Mouse (Mus musculus) urinary bladder, postnatal 0 days (tissue): Measurements from ENCODE around the gene Arhgap1. TPM values are rescaled to one million over a fixed set of nuclear protein-coding genes. Genes with fewer than 3 reads are reported as not detected.

ENCODE experiments used
- polyA plus RNA-seq: library from polyadenylated mRNA; unstranded; fragments of >200 nt; fragmentation: Nextera tagmentation; extraction: Ambion mirVana; gene quantifications from 2 replicates; pipeline ENCODE4 v1.2.1, GENCODE M21; 2015

Gene Arhgap1
- polyA plus RNA-seq: 190 and 228 TPM in 2 replicates

GRCm38 (mm10) chr2:91649553-91650359, at the start of gene Arhgap1, which contains the start of gene Zfp408:
Gene Arhgap1, plus strand, starts transcription at chr2:91649860.
Gene Zfp408, minus strand, starts transcription at chr2:91649791.

DNA sequence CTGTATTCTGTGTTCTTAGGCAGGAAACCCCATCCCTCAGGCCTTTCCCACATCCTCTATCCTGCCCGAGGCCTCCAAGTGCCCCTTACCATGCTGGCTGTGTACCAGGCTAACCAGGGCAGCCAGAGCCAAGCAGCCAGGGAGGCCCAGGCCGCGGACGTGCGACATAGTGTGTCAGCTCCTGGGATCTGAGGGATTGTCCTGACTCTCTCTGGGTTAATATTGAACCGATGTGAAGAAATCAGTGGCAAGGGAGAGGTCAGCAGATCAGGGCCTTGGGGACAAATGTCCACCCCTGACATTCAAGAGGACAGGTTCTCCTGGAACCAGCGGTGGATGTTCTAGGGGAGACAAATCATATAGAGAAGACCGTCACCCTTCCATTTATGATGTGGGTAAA, 13.4 kb upstream of the Arhgap1 start, which contains the start of gene F2:
Gene F2 (minus strand): TSS at position 186 of the 400 bp plus-strand sequence.

DNA sequence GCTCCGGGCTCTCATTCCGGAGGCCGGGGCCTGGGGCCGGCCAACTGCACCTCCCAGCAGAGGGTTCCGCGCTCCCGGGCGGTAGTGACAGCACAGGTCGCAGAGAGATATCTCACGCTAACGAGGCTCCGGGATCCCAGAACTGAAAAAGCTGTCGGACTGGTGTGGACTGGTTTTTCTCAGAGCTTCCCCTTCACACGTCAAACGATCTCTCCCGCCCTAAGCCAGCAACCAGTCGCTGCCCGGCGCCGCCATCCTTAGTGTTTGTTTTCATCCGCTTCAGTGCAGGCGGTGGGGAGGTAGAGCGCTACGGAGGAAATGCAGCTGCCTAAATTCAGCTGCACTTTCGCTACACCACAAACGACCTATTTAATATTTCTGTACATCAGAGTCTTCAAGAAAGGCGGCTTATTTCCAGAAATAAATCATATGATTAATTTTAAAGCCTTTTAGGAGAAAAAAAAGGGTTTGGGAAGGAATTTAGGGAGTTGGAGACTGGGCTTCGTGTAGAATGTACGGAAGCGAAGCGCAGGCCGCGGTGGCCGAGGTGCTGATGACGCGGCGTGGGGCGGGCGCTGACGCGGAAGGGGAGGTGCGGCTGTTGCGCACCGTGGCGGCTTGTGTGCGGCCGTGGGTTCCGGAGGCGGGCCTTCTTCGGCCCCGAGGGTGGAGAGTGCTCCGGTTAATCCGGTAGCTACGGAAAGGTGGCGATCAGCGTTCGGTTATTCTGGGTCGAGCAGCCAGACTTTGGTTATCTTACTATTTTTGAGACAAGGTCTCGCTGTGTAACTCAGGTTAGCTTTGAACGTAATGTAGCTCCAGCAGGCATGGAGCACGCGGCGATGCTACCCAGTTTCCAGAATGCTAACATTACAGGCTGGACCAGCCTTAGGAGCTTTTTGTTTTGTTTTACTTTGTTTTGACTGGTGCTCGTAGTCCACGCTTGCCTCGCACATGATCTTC, 60.9 kb downstream of the Arhgap1 start, which contains the start of the genes Atg13 and Harbi1:
Gene Atg13 (minus strand): TSS at position 305 of the 963 bp plus-strand sequence.
Gene Harbi1 (plus strand): TSS at position 581 of the 963 bp plus-strand sequence.

Other genes starting within 250 kb of the Arhgap1 start
- 21.9 and 23.7 TPM in 2 replicates for gene 1110051M20Rik, start 205.2 kb upstream of the Arhgap1 start, polyA plus RNA-seq
- gene Lrp4, start 192.3 kb upstream of the Arhgap1 start, polyA plus RNA-seq: 2.1 and 2.2 TPM in 2 replicates
- 26.9 and 34.3 TPM in 2 replicates for gene Ckap5, start 123.1 kb upstream of the Arhgap1 start, polyA plus RNA-seq
- gene F2, start 13.4 kb upstream of the Arhgap1 start, polyA plus RNA-seq: 0.36 and 1.4 TPM in 2 replicates
- gene Zfp408, start 69 bp upstream of the Arhgap1 start, polyA plus RNA-seq: 5.4 and 5.7 TPM in 2 replicates
- gene Atg13, start 60.7 kb downstream of the Arhgap1 start, polyA plus RNA-seq: 17.6 and 18.2 TPM in 2 replicates
- gene Harbi1, start 61.0 kb downstream of the Arhgap1 start, polyA plus RNA-seq: 10.6 and 12.1 TPM in 2 replicates
- gene Ambra1, start 80.3 kb downstream of the Arhgap1 start, polyA plus RNA-seq: 6.1 TPM in 2 replicates